9 mouse cellular contexts compared by ENCODE assay signal in the genomic region with DNA sequence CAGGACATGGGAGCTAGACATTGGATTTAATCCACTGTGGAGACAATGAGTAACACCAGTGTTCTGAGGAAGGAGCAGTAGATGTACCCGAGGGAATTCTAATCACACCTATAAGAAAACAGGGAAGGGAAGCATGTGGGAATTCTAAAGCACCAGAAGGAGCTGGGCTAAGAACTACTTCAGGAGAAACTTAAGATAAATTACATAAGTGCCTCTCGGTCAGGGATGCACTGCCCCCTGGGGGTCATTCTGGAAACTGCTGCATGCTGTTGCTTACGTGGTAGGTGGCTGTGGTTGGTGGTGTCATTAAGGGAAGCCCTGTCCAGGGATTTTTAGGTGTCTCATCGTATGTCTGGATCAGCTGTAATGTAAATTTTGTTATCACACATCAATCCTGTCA. TPM values are rescaled to one million over a fixed set of nuclear protein-coding genes. Genes with fewer than 3 reads are reported as not detected.
DNase-seq lines count a peak whose midpoint lies in the region; ATAC-seq and TF ChIP-seq lines count a peak whose summit lies in the region.
"Had no signal": no experiment of that assay in that cellular context is flagged by ENCODE, and none has a peak within 500 bp of the region (broad histone marks: within the 10 kb centered on the region; RNA-seq: fewer than 3 reads in every experiment).

No protein-coding gene starts in this region.

- DNase-seq in brain, adult 2 months (ENCODE audit: low read depth, low spot score) = peak; percentile 92
- peak; percentile 74 for DNase-seq in forebrain, embryonic 10.5 days (ENCODE audit: extremely low spot score, low spot score)
- peak; percentile 54 for DNase-seq in heart, postnatal 0 days (ENCODE audit: low spot score)
- DNase-seq in layer of hippocampus, adult 11-12 months (ENCODE audit: low spot score) = peak; percentile 89
- DNase-seq in ovary, postnatal 36 days (ENCODE audit: low spot score) = peak; percentile 73
- DNase-seq in thymus, postnatal 25 days = peak; percentile 77

- no peak overlapping the region for H3K4me3 ChIP-seq in ES-Bruce4 (ENCODE audit: low read depth, low read length)
- no peak overlapping the region for H3K4me3 ChIP-seq in forebrain, embryonic 10.5 days
- H3K4me3 ChIP-seq in heart, postnatal 0 days (ENCODE audit: low read depth, low read length) = no peak overlapping the region
- no peak overlapping the region for H3K4me3 ChIP-seq in lung, embryonic 15.5 days
- H3K4me3 ChIP-seq: hindbrain, embryonic 15.5 days had no signal

- no peak for TF ChIP-seq EP300 in ES-Bruce4 (IDR thresholded peaks at IDR 0.05; ENCODE audit: insufficient read depth, low read depth, low read length)
- no peak for TF ChIP-seq EP300 in heart, postnatal 0 days (IDR thresholded peaks at IDR 0.05; ENCODE audit: low read depth)

- no peak for ATAC-seq in heart, postnatal 0 days (ENCODE audit: insufficient read depth, low read depth)
- ATAC-seq in lung, embryonic 15.5 days (ENCODE audit: borderline replicate concordance, extremely low read depth, low FRiP score, low TSS enrichment) = peak; percentile 35; the same call in 1 of the 2 replicates

- peak; percentile 79 for TF ChIP-seq CTCF in ES-Bruce4 (IDR thresholded peaks at IDR 0.05; ENCODE audit: low read depth, low read length)
- TF ChIP-seq CTCF in heart, postnatal 0 days (IDR thresholded peaks at IDR 0.05; ENCODE audit: low read depth) = peak; percentile 81

- H3K27ac ChIP-seq in ES-Bruce4 (ENCODE audit: insufficient read depth, low read length) = no peak overlapping the region
- H3K27ac ChIP-seq in forebrain, embryonic 10.5 days = no peak overlapping the region
- H3K27ac ChIP-seq in heart, postnatal 0 days (ENCODE audit: low read depth) = peak overlapping the region; percentile 45
- peak overlapping the region; percentile 41; the same call in 1 of the 2 replicates for H3K27ac ChIP-seq in lung, embryonic 15.5 days
- H3K27ac ChIP-seq: hindbrain, embryonic 15.5 days had no signal

- no peaks in the 10 kb centered on the region for H3K36me3 ChIP-seq in ES-Bruce4 (ENCODE audit: control insufficient read depth, insufficient read depth, low read length, poor library complexity, severe bottlenecking)
- no peaks in the 10 kb centered on the region for H3K36me3 ChIP-seq in forebrain, embryonic 10.5 days (replicated peaks)
- H3K36me3 ChIP-seq in heart, postnatal 0 days (replicated peaks; ENCODE audit: control insufficient read depth, insufficient read depth, low read length) = no peaks in the 10 kb centered on the region
- H3K36me3 ChIP-seq in lung, embryonic 15.5 days = no peaks in the 10 kb centered on the region
- H3K36me3 ChIP-seq: hindbrain, embryonic 15.5 days had no signal

- WGBS in forebrain, embryonic 10.5 days = 27% methylated on average over 4 of the region's 4 CpGs
- WGBS in heart, postnatal 0 days = 16% methylated on average over 4 of the region's 4 CpGs
- WGBS in lung, embryonic 15.5 days = 6% methylated on average over 4 of the region's 4 CpGs

- no peaks in the 10 kb centered on the region for H3K4me1 ChIP-seq in ES-Bruce4 (ENCODE audit: control insufficient read depth, insufficient read depth, low read length)
- no peaks in the 10 kb centered on the region for H3K4me1 ChIP-seq in forebrain, embryonic 10.5 days
- H3K4me1 ChIP-seq in heart, postnatal 0 days (ENCODE audit: control insufficient read depth, insufficient read depth) = peaks cover 12% of the 10 kb centered on the region; the same call in 1 of the 2 replicates
- H3K4me1 ChIP-seq in lung, embryonic 15.5 days = 0 out of 2 replicates have a peak, but pooled peaks cover 4% of the 10 kb centered on the region
- H3K4me1 ChIP-seq: hindbrain, embryonic 15.5 days had no signal

- H3K27me3 ChIP-seq in ES-Bruce4 (ENCODE audit: control insufficient read depth, insufficient read depth, low read length, poor library complexity, severe bottlenecking) = no peaks in the 10 kb centered on the region; the same call in 1 of the 2 replicates
- peaks cover 24% of the 10 kb centered on the region for H3K27me3 ChIP-seq in forebrain, embryonic 10.5 days (ENCODE audit: poor library complexity, severe bottlenecking)
- H3K27me3 ChIP-seq in heart, postnatal 0 days (ENCODE audit: control insufficient read depth, insufficient read depth, low read length) = no peaks in the 10 kb centered on the region
- no peaks in the 10 kb centered on the region for H3K27me3 ChIP-seq in lung, embryonic 15.5 days
- H3K27me3 ChIP-seq: hindbrain, embryonic 15.5 days had no signal

- TF ChIP-seq POLR2A in ES-Bruce4 (IDR thresholded peaks at IDR 0.05; ENCODE audit: insufficient read depth, low read length) = no peak

- H3K4me2 ChIP-seq in heart, postnatal 0 days (ENCODE audit: low read depth, low read length) = no peak overlapping the region
- no peak overlapping the region for H3K4me2 ChIP-seq in lung, embryonic 15.5 days
- H3K4me2 ChIP-seq: hindbrain, embryonic 15.5 days had no signal

- no peaks in the 10 kb centered on the region for H3K9me3 ChIP-seq in ES-Bruce4 (replicated peaks; ENCODE audit: control insufficient read depth, insufficient read depth, low read length, poor library complexity, severe bottlenecking)
- no peaks in the 10 kb centered on the region for H3K9me3 ChIP-seq in forebrain, embryonic 10.5 days
- H3K9me3 ChIP-seq in heart, postnatal 0 days (replicated peaks; ENCODE audit: control insufficient read depth, low read length) = no peaks in the 10 kb centered on the region
- H3K9me3 ChIP-seq in lung, embryonic 15.5 days = no peaks in the 10 kb centered on the region
- H3K9me3 ChIP-seq: hindbrain, embryonic 15.5 days had no signal

- no peak overlapping the region for H3K9ac ChIP-seq in ES-Bruce4 (ENCODE audit: low read depth, poor library complexity, severe bottlenecking)
- H3K9ac ChIP-seq in heart, postnatal 0 days (replicated peaks; ENCODE audit: low read depth, low read length) = no peak overlapping the region
- H3K9ac ChIP-seq in lung, embryonic 15.5 days = no peak overlapping the region
- H3K9ac ChIP-seq: hindbrain, embryonic 15.5 days had no signal

RNA-seq across cellular contexts. Expression of a gene that starts 19.0 kb away (rescaled TPM):
- not detected in 2 replicates for polyA plus RNA-seq in ES-Bruce4 (2011; ENCODE audit: insufficient read depth, insufficient read length, low read depth, missing spikeins)
- polyA plus RNA-seq in forebrain, embryonic 10.5 days (2016; fragmentation: Nextera tagmentation; extraction: Ambion mirVana) = not detected in 2 replicates
- not detected in 2 replicates for total RNA-seq in heart, postnatal 0 days (2014; rRNA removed; ENCODE audit: low replicate concordance)
- not detected in 2 replicates for polyA plus RNA-seq in heart, postnatal 0 days (2015; fragmentation: Nextera tagmentation; extraction: Ambion mirVana)
- polyA plus RNA-seq in lung, embryonic 15.5 days (2015; fragmentation: Nextera tagmentation; extraction: Ambion mirVana) = not detected in 2 replicates

Comparison
In these comparisons a context has a peak if more than half of its experiments do, and no peak if none do; other contexts are left out.
1. H3K27ac ChIP-seq: peak in heart, postnatal 0 days (single experiment) and lung, embryonic 15.5 days (single experiment); none in ES-Bruce4 (single experiment) and forebrain, embryonic 10.5 days (single experiment).
2. Peak in every context shown above with its lines, with median percentiles within 50 percentile points of each other: DNase-seq.